Mouse (Mus musculus): ENCODE data around the gene Apbb2.
A peak's percentile ranks its signal among the peaks of the same experiment; 100 is the strongest.

Apbb2 gene

GRCm38 (mm10) chr5:66338583-66338982 is 280.0 kb downstream of the Apbb2 start:
- peak; percentile 68 for DNase-seq (ENCODE audit: low spot score)

DNA sequence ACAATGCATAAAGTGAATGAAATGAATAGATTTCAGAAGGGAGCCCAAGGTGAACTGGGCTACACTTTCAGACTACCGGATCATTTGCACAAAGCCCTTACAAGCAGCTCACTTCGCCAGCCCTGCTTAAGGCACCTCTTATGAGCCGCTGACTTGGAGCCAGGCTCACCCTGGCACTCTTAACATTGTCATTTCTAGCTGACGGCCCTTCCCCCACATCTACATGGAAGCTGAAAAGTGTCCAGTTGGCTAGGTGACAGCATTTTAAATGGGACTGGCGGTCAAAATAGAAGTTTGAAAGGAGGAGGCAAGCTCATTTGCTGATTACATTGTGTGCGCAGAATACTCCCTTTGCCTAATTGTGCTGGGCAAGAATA is 280.6 kb downstream of the Apbb2 start:
- DNase-seq (ENCODE audit: low spot score) = peak; percentile 34

- DNase-seq (ENCODE audit: low spot score) = peak; percentile 66
Observed at GRCm38 (mm10) chr5:66337025-66337968, 281.3 kb downstream of the Apbb2 start.

GRCm38 (mm10) chr5:66330806-66331205 is 287.8 kb downstream of the Apbb2 start:
- DNase-seq (ENCODE audit: low spot score) = no peak

DNA sequence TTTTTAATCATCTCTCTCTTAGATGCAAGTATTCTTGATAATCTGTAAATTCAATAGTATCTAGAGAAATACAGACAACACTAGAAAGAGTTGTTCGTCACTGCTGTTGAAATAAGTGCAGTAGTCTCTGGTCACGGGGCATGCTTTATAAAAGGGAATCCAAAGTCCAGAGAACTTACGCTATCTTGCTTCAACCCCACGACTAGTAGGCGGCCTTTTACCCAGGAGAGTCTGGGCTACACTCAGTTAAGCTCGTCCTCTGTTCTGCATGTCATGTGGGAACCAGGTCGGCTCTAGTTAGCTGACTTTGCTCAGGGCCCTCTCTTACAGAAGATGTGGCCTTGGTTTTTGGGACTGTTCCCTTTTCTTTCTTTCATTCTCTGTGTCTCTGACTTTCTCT is 289.8 kb downstream of the Apbb2 start:
- no peak for DNase-seq (ENCODE audit: low spot score)

GRCm38 (mm10) chr5:66327949-66328726 is 290.4 kb downstream of the Apbb2 start:
- DNase-seq (ENCODE audit: low spot score) = peak; percentile 44

GRCm38 (mm10) chr5:66326395-66326794 is 292.2 kb downstream of the Apbb2 start:
- no peak for DNase-seq (ENCODE audit: low spot score)

- no peak for DNase-seq (ENCODE audit: low spot score)
Observed at GRCm38 (mm10) chr5:66323603-66324002, 295.0 kb downstream of the Apbb2 start.

GRCm38 (mm10) chr5:66323131-66323530 is 295.5 kb downstream of the Apbb2 start:
- DNase-seq (ENCODE audit: low spot score) = no peak

DNA sequence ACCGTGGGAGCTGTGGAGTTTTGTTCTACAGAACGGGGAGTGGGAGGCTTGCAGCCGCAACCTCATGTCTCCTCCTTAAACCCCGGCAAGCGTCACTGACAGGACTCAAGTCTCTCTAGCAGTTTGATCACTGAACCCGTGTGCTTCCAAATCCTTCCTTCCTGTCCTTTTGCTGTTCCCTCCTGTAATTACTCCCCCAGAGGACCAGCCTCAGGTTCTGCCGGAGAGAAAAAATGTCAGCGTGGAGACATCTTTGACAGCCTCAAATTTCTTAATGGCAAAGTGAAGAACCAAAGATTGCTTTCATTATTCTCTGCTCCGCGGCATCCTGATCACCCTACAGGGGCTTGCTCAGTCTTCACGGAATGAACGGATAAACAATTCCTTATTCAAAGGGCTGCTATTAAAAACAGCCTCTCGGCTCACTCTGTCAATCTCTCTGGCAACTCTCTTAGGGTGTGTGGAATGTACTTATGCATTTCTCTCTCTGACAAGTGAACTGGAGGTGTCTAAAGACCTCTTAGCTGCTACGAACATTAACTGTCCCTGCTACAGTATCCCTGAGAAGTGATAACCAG is 298.7 kb downstream of the Apbb2 start:
- DNase-seq (ENCODE audit: low spot score) = no peak

- DNase-seq (ENCODE audit: low spot score) = no peak
Observed at GRCm38 (mm10) chr5:66319341-66319740, 299.2 kb downstream of the Apbb2 start.

GRCm38 (mm10) chr5:66315791-66316190 is 302.8 kb downstream of the Apbb2 start:
- no peak for DNase-seq (ENCODE audit: low spot score)

DNA sequence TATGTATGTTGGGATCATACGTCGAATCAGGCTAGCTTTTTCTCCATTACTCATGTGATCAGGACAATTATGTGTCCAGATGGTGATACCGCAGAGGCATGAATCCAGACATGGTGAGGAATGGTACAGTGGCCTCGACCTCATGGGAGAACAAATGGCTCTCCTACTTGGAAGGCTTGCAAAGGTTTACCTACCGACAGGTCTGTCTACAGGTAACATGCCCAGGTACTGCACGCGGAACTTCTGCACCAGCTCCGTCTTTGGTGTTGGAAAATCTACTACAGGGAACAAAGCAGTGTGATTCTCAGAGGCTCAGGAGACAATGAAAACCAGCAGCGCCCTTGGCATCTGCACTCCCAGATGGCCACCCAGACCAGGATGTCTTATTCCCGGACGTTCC is 307.8 kb downstream of the Apbb2 start:
- DNase-seq (ENCODE audit: low spot score) = no peak

- DNase-seq (ENCODE audit: low spot score) = peak; percentile 29
Observed at GRCm38 (mm10) chr5:66310328-66310727, 308.3 kb downstream of the Apbb2 start.

DNA sequence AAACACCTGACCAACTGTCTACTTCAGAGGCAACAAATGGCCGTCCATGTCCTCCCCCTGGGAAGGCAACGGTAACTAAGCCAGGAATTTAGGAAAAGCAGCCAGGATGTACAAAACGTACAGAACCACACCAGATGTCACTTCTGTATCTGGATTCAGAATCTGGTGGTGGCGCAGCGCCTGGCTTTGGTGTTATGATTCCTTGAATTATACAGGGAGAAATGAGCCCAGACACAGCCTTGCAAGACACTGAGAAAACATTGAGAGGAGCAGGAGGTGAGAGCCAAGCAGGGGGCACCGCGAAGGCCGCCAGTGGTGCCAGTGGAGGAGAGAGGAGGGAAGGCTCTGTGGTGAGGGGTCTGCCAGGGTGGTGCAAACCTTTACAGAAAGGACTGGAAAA is 313.1 kb downstream of the Apbb2 start:
- no peak for DNase-seq (ENCODE audit: low spot score)

DNA sequence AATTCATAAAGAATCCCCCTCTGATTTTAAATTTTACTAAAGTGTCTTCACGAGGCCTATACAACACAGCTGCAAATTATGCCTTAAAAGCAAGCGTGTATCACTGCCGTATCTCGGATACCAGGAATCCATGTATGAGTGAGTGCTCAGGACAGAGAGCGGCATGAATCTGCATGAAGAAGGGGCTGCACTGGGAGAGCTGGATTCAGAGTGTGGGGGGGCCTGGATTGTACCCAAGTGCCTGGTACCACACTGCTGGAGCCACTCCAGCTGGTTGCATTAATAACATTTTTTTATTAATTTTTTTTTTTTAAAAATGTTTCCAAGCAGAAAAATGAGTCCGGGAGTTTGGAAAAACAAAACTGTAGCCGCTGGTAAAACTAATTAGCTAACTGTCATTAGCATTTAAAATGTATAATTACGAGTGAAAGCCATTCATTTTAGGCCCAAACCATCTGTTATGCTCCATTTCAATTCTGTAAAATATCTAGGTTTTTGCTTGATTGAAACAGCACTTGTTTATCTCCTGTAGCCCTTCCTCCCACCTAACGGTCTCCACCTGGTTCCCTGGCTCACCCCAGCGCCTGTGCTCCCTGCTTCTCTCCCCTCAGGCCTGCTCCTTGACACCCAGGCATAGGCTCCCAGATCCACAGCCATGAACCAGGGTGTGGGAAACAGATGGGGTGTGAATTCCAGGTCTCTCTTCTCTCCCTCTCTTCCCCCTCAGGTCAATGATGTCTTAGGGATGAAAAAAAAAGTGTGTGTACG is 314.1 kb downstream of the Apbb2 start:
- no peak for DNase-seq (ENCODE audit: low spot score)

DNA sequence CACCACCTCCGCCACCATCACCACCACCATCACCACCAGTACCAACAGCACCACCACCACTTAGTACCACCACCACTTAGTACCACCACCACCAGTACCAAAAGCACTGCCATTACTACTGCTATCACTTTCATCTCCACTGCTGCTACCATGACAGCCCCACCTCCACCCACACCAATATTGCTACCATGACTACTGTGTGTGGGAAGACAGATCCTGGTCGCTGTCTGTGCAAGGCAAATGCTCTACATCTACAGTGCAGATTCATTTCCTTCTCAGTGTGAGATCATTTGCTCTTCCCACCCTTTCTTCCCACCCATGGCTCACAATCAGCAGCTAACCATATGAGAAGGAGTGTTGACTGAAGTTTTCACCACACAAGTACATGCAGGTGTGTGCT is 315.7 kb downstream of the Apbb2 start:
- DNase-seq (ENCODE audit: low spot score) = no peak

GRCm38 (mm10) chr5:66302085-66302815 is 316.3 kb downstream of the Apbb2 start:
- no peak for DNase-seq (ENCODE audit: low spot score)

GRCm38 (mm10) chr5:66300576-66300975 is 318.0 kb downstream of the Apbb2 start:
- no peak for DNase-seq (ENCODE audit: low spot score)

DNA sequence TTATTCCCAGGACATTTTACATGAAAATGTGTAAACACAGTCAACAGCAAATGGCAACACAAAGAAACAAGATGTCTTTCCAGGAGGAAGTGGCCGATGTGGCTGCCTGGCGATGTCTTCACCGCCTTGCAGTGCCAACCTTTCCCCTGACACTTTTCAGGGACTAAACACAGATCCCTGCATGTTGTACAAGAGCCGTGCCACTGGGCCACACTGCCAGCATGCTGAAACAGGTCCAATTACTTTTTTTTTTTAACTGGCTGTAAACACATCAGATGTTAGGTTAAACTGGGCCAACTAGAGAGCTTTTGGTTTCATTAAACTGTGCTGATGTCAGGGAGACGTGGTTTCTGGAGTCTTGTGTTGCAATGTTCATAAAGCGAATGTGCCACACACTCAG is 319.7 kb downstream of the Apbb2 start:
- no peak for DNase-seq (ENCODE audit: low spot score)

DNA sequence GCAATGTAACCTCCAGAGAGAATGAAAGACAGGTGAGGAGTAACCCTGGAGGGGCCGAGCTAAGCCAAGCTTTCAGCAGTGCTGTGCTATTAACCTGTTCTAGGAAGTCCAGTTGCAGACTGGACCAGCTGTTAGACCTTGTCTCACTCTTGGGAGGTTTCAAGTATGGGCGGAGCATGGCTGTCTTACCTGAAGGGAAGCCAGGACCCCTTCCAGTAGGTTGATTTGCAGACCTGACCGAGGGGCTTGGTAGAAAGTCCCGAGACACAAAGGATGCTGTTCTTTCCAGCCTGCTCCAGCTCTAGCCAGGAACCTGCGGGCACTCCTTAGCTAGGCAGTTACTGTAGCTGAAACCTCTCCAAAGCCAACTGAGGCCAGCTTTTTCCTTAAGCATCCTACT is 322.5 kb downstream of the Apbb2 start:
- DNase-seq (ENCODE audit: low spot score) = no peak

All from embryo, embryonic 10.5 days (tissue).